Mouse (Mus musculus) C2C12 (cell line): ENCODE results near the gene Rab3d. TPM values are rescaled to one million over a fixed set of nuclear protein-coding genes. Genes with fewer than 3 reads are reported as not detected.

Source experiments
- H3K27me3 ChIP-seq: one replicate; pipeline ENCODE4 v1.6.1; 2011; ENCODE audit not compliant: control insufficient read depth, insufficient read depth, insufficient read length
- H3K36me3 ChIP-seq: one replicate; pipeline ENCODE4 v1.6.1; 2011; ENCODE audit not compliant: control insufficient read depth, insufficient read depth
- H3K4me3 ChIP-seq: one replicate; pipeline ENCODE4 v1.5.1; 2011; ENCODE audit warnings: mild to moderate bottlenecking, control low read depth; ENCODE audit not compliant: poor library complexity, insufficient read depth, severe bottlenecking
- H3K79me2 ChIP-seq: one replicate; pipeline ENCODE4 v1.6.1; 2011; ENCODE audit not compliant: control insufficient read depth, insufficient read depth
- H3K79me3 ChIP-seq: one replicate; pipeline ENCODE4 v1.6.1; 2011; ENCODE audit warnings: low read depth, control low read depth
- H3ac ChIP-seq: one replicate; pipeline ENCODE3; 2011; ENCODE audit warnings: low read depth; ENCODE audit not compliant: control insufficient read depth, insufficient read length
- CEBPB ChIP-seq: IDR thresholded peaks from one replicate; pipeline ENCODE4 v1.6.1; 2011; ENCODE audit warnings: low read depth, mild to moderate bottlenecking, control low read depth, moderate library complexity
- CTCF ChIP-seq: IDR thresholded peaks from one replicate; pipeline ENCODE4 v1.5.1; 2011; ENCODE audit not compliant: control insufficient read depth, insufficient read depth, insufficient read length
- FOSL1 ChIP-seq: IDR thresholded peaks from one replicate; pipeline ENCODE4 v1.8.0; 2011; ENCODE audit warnings: mild to moderate bottlenecking, low read length; ENCODE audit not compliant: poor library complexity, insufficient read depth, severe bottlenecking
- MAX ChIP-seq: IDR thresholded peaks from one replicate; pipeline ENCODE4 v1.6.1; 2011; ENCODE audit warnings: mild to moderate bottlenecking, control low read depth
- MYOD1 ChIP-seq: IDR thresholded peaks from one replicate; pipeline ENCODE4 v1.6.1; 2011; ENCODE audit warnings: low read depth; ENCODE audit not compliant: control insufficient read depth, insufficient read length
- MYOG ChIP-seq: IDR thresholded peaks from one replicate; pipeline ENCODE4 v1.6.1; 2011; ENCODE audit not compliant: control insufficient read depth, insufficient read length; ENCODE audit errors: extremely low read depth
- USF1 ChIP-seq: IDR thresholded peaks from one replicate; pipeline ENCODE4 v1.6.1; 2011; ENCODE audit warnings: low read depth, mild to moderate bottlenecking, control low read depth, moderate library complexity
- polyA plus RNA-seq: library from polyadenylated mRNA; unstranded; fragments of >200 nt; fragmentation: generic; extraction: Trizol; gene quantifications from one replicate; pipeline ENCODE4 v1.2.1, GENCODE M21; 2012; ENCODE audit warnings: missing spikeins

The Rab3d gene
- polyA plus RNA-seq, 1 experiment, result 12.2 TPM

- Histone ChIP-seq H3K79me2 (no peaks in the 10 kb centered on the region), H3K27me3 (no peaks in the 10 kb centered on the region), H3K4me3 (no peak overlapping the region), H3K79me3 (no peaks in the 10 kb centered on the region), H3K36me3 (no peaks in the 10 kb centered on the region), H3ac (no peak overlapping the region)
- TF ChIP-seq CEBPB (no peak), USF1 (no peak), MYOD1 (no peak), MAX (no peak), CTCF (no peak), MYOG (no peak), FOSL1 (no peak)
These were observed 42.7 kb upstream of the Rab3d start for GRCm38 (mm10) chr9:21960558-21961208.

DNA sequence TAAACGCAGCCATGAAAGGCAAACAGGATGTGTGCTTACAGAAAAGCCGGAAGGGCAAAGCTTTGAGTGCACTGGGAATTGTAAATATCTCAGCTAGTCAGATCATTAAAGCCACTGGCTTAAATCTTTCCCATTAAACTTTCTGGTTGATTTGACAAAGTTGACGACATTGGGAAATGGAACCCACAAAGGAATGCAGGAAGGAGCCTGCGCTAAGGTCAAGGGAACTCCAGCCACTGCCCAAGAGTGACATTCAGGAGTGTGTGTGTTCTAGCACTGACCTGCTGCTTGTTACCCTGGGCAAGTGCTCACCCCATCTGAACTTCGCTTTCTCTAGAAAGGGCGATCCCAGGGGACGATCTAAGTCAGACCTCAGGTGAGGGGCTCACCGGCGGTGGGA, 42.1 kb upstream of the Rab3d start:
- H3K27me3 ChIP-seq, result no peaks in the 10 kb centered on the region
- H3K4me3 ChIP-seq, result no peak overlapping the region
- H3K79me2 ChIP-seq, result no peaks in the 10 kb centered on the region

GRCm38 (mm10) chr9:21959244-21959643, 41.3 kb upstream of the Rab3d start:
- Histone ChIP-seq H3K79me2 (no peaks in the 10 kb centered on the region), H3K27me3 (no peaks in the 10 kb centered on the region), H3K36me3 (no peaks in the 10 kb centered on the region), H3ac (no peak overlapping the region), H3K79me3 (no peaks in the 10 kb centered on the region), H3K4me3 (no peak overlapping the region)
- no peak for TF ChIP-seq CTCF
- no peak for TF ChIP-seq MYOG
- TF ChIP-seq MYOD1, result no peak
- TF ChIP-seq MAX, result no peak
- no peak for TF ChIP-seq FOSL1
- no peak for TF ChIP-seq USF1
- no peak for TF ChIP-seq CEBPB

More for the DNA sequence above, 42.1 kb upstream of the Rab3d start:
- Histone ChIP-seq H3ac (no peak overlapping the region), H3K79me3 (no peaks in the 10 kb centered on the region), H3K36me3 (no peaks in the 10 kb centered on the region)
- no peak for TF ChIP-seq CTCF
- TF ChIP-seq FOSL1, result no peak
- TF ChIP-seq MYOG, result no peak
- no peak for TF ChIP-seq CEBPB
- TF ChIP-seq MAX, result no peak
- no peak for TF ChIP-seq MYOD1
- TF ChIP-seq USF1, result no peak

- Histone ChIP-seq H3K79me3 (no peaks in the 10 kb centered on the region), H3K27me3 (no peaks in the 10 kb centered on the region), H3K4me3 (no peak overlapping the region), H3K36me3 (no peaks in the 10 kb centered on the region), H3K79me2 (no peaks in the 10 kb centered on the region), H3ac (no peak overlapping the region)
- no peak for TF ChIP-seq MAX
- TF ChIP-seq CTCF, result no peak
- no peak for TF ChIP-seq MYOG
- TF ChIP-seq FOSL1, result no peak
- TF ChIP-seq MYOD1, result no peak
- TF ChIP-seq CEBPB, result no peak
- TF ChIP-seq USF1, result no peak
These were observed 40.4 kb upstream of the Rab3d start for GRCm38 (mm10) chr9:21958372-21958771.

DNA sequence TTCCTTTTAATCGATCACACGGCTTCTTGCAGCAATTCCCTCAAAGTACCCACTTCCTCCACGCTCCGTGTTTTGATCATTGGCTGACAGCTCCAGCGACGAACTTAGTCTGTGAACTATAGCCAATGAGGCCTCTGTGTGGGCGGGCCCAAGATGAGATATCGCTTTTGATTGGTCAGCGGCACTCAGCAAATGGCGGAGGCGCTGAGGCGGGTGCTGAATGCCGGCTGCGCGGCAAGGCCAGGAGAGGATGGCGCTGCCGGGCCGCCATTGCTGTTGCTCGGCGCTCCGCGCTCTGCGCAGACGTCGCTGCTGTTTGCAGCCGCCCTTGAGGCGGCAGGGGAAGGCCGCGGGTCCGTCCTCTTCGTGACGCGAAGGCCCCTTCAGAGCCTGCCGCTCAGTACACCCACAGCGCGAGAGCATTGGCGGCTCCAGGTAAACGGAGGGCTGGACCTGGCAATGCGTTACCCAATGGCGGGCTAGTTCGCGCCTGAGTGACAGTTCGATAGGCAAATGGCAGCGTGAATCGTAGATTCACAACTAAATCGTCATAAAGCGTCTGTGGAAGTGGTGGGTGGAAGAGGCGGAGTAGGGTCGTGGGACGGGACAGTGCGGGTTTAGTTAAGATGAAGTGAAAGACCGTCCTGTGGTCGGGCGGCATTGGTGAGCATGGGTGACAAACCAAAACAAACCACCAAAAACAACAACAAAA, 37.7 kb upstream of the Rab3d start, which contains the start of gene Swsap1:
Gene Swsap1, plus strand, starts transcription at position 186 of the 712 bp plus-strand sequence.
- peak within 1 kb of the TSS; percentile 77 for H3ac ChIP-seq
- no peaks in the 10 kb centered on the region for H3K27me3 ChIP-seq
- no peaks in the 10 kb centered on the region for H3K36me3 ChIP-seq
- TF ChIP-seq MYOG, result no peak
- TF ChIP-seq CEBPB, result no peak
- no peak for TF ChIP-seq FOSL1
- no peak for TF ChIP-seq USF1
- TF ChIP-seq MAX, result peak; percentile 24
- H3K4me3 ChIP-seq, result peak within 1 kb of the TSS; percentile 44
- no peaks in the 10 kb centered on the region for H3K79me3 ChIP-seq
- H3K79me2 ChIP-seq, result no peaks in the 10 kb centered on the region
